Mouse (Mus musculus): ENCODE data around the gene Ell. TPM values are rescaled to one million over a fixed set of nuclear protein-coding genes. Genes with fewer than 3 reads are reported as not detected.
A peak's percentile ranks its signal among the peaks of the same experiment; 100 is the strongest.

The Ell gene
- polyA plus RNA-seq, 1 experiment from 2014 or later, result 19.2 TPM

DNA sequence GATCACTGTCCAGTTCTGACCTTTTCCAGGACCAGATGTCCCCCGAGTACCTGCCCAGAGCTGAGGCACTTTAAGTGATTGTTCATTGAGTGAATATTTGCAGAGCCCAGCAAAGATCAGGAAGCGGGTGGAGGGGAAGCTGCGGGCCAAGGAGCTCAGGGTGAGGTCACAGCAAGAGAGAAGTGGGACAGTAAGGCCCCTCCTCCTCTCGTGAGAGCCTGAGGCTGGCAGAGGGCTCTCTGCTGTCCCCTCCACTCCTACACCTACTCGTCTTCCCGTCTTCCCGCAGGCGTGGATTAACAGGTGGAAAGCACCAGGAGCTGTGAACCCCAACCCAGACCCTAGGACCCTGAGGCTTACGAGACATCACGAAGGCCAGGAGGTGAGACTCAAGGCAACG lies 77.4 kb downstream of the Ell start:
- 61% methylated on average over 11 of the region's 11 CpGs for WGBS
- H3K4me1 ChIP-seq (ENCODE audit: control insufficient read depth, insufficient read depth, low read length), result peaks cover 2% of the 10 kb centered on the region; the same call in 1 of the 2 replicates

DNA sequence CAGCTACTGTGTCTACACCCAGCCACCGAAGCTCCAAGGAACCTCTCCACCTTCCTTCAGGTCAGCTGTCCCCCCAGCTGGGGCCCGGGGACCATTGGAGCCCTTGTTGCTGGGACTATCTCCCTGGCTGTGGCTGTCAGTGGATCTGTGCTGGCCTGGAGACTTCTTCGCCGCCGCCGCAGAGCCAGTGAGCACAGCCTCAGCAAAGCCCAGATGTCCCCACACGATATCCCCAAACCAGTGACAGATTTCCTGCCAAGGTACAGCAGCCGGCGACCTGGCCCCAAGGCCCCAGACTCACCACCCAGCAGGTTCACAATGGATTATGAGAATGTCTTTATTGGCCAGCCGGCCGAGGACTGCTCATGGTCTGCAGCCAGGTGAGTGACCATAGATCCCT lies 78.7 kb downstream of the Ell start:
- Histone ChIP-seq H3K36me3 (ENCODE audit: control insufficient read depth, insufficient read depth, low read length) (no peaks in the 10 kb centered on the region), H3K9ac (ENCODE audit: low read depth, low read length) (no peak overlapping the region), H3K4me2 (ENCODE audit: low read length) (no peak overlapping the region), H3K4me1 (ENCODE audit: control insufficient read depth, insufficient read depth, low read length) (no peaks in the 10 kb centered on the region), H3K27ac (ENCODE audit: low read length) (no peak overlapping the region), H3K4me3 (ENCODE audit: low read depth, low read length) (no peak overlapping the region), H3K9me3 (replicated peaks; ENCODE audit: control insufficient read depth, low read length, poor library complexity, severe bottlenecking) (no peaks in the 10 kb centered on the region), H3K27me3 (ENCODE audit: control insufficient read depth, insufficient read depth, low read depth, low read length) (no peaks in the 10 kb centered on the region)
- WGBS, result 83% methylated on average over 11 of the region's 11 CpGs
- no peak for ATAC-seq

More for the DNA sequence above, 77.4 kb downstream of the Ell start:
- no peaks in the 10 kb centered on the region for H3K9me3 ChIP-seq (replicated peaks; ENCODE audit: control insufficient read depth, low read length, poor library complexity, severe bottlenecking)
- no peaks in the 10 kb centered on the region for H3K36me3 ChIP-seq (ENCODE audit: control insufficient read depth, insufficient read depth, low read length)
- H3K4me3 ChIP-seq (ENCODE audit: low read depth, low read length), result no peak overlapping the region
- no peak for ATAC-seq
- H3K27ac ChIP-seq (ENCODE audit: low read length), result no peak overlapping the region
- no peaks in the 10 kb centered on the region for H3K27me3 ChIP-seq (ENCODE audit: control insufficient read depth, insufficient read depth, low read depth, low read length)
- H3K9ac ChIP-seq (ENCODE audit: low read depth, low read length), result no peak overlapping the region
- no peak overlapping the region for H3K4me2 ChIP-seq (ENCODE audit: low read length)

DNA sequence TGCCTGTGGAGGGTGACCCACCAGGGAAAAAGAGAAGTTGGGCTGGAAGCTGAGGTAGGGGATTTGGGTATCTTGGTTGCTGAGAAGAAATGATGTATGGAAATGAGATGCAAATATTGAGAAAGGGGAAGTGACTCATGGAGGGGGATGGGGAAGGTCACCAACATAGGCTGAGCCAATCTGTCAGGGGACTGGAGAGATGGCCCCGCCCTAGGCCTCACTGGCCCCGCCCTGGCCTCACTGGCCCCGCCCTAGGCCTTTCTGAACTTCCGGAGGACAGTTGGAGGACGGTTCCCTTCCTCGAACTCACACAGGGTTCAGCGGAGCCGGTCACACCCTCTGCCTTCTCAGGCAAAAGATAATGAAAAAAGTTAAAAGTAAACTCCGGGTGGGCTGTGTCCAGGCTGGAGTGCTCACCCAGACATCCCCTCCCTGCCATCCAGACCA lies 79.7 kb downstream of the Ell start:
- Histone ChIP-seq H3K27me3 (ENCODE audit: control insufficient read depth, insufficient read depth, low read depth, low read length) (no peaks in the 10 kb centered on the region), H3K4me1 (ENCODE audit: control insufficient read depth, insufficient read depth, low read length) (no peaks in the 10 kb centered on the region), H3K9me3 (replicated peaks; ENCODE audit: control insufficient read depth, low read length, poor library complexity, severe bottlenecking) (no peaks in the 10 kb centered on the region), H3K36me3 (ENCODE audit: control insufficient read depth, insufficient read depth, low read length) (no peaks in the 10 kb centered on the region), H3K4me2 (ENCODE audit: low read length) (no peak overlapping the region), H3K9ac (ENCODE audit: low read depth, low read length) (no peak overlapping the region), H3K27ac (ENCODE audit: low read length) (no peak overlapping the region), H3K4me3 (ENCODE audit: low read depth, low read length) (no peak overlapping the region)
- 27% methylated on average over 9 of the region's 9 CpGs for WGBS
- ATAC-seq, result no peak

- no peak overlapping the region for H3K27ac ChIP-seq (ENCODE audit: low read length)
- H3K4me3 ChIP-seq (ENCODE audit: low read depth, low read length), result no peak overlapping the region
- H3K4me1 ChIP-seq (ENCODE audit: control insufficient read depth, insufficient read depth, low read length), result no peaks in the 10 kb centered on the region
- ATAC-seq, result no peak
- no peaks in the 10 kb centered on the region for H3K36me3 ChIP-seq (ENCODE audit: control insufficient read depth, insufficient read depth, low read length)
- H3K9me3 ChIP-seq (replicated peaks; ENCODE audit: control insufficient read depth, low read length, poor library complexity, severe bottlenecking), result no peaks in the 10 kb centered on the region
- no peak overlapping the region for H3K4me2 ChIP-seq (ENCODE audit: low read length)
- H3K9ac ChIP-seq (ENCODE audit: low read depth, low read length), result no peak overlapping the region
- no peaks in the 10 kb centered on the region for H3K27me3 ChIP-seq (ENCODE audit: control insufficient read depth, insufficient read depth, low read depth, low read length)
- 67% methylated on average over 3 of the region's 3 CpGs for WGBS
Measured at GRCm38 (mm10) chr8:70622220-70622619, 83.0 kb downstream of the Ell start.

DNA sequence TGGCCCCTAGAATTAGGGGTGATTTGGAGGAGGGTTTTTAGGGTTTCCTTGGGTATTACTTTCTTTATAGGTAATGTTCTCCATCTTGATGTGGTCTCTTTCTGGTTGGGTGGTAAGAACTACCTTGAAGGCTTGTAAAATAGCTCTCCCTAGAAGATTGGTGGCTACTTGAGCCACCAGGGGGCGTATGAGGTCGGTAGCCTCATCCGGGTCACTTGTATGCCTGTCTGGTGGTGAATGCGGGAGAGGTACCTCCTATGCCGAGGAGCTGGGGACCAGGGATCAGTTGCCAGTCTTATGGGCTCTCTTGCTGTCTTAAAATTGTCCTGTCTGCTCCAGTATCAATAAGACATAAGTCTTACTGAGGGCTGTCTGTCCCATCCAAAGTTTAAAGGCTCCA lies 85.8 kb downstream of the Ell start:
- H3K27me3 ChIP-seq (ENCODE audit: control insufficient read depth, insufficient read depth, low read depth, low read length), result no peaks in the 10 kb centered on the region
- H3K4me1 ChIP-seq (ENCODE audit: control insufficient read depth, insufficient read depth, low read length), result peaks cover 5% of the 10 kb centered on the region; the same call in 1 of the 2 replicates
- H3K4me3 ChIP-seq (ENCODE audit: low read depth, low read length), result no peak overlapping the region
- no peak overlapping the region for H3K4me2 ChIP-seq (ENCODE audit: low read length)
- H3K36me3 ChIP-seq (ENCODE audit: control insufficient read depth, insufficient read depth, low read length), result no peaks in the 10 kb centered on the region
- no peak for ATAC-seq
- WGBS, result 15% methylated on average over 5 of the region's 5 CpGs
- H3K9me3 ChIP-seq (replicated peaks; ENCODE audit: control insufficient read depth, low read length, poor library complexity, severe bottlenecking), result no peaks in the 10 kb centered on the region
- no peak overlapping the region for H3K27ac ChIP-seq (ENCODE audit: low read length)
- H3K9ac ChIP-seq (ENCODE audit: low read depth, low read length), result no peak overlapping the region

DNA sequence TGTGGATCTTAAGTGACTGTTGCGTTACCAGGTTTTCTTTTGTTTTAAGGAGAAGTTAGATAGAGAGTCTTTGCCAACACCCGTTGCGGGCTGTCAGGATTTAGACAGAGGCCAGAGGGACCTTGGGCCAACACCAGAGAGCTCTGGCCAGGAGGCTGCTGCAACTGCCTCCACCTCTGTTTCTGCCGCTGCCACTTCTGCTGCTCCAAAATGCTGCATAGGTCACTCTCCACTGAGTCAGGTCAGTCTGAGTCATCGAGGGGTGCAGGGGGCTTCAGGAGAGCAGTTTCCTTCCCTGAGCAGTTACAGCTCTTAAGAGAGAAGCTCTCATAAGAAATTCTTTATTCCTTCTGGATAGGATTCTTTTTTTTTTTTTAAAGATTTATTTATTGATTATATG lies 87.8 kb downstream of the Ell start:
- Histone ChIP-seq H3K27ac (ENCODE audit: low read length) (no peak overlapping the region), H3K27me3 (ENCODE audit: control insufficient read depth, insufficient read depth, low read depth, low read length) (peaks cover 3% of the 10 kb centered on the region; the same call in 1 of the 2 replicates), H3K9ac (ENCODE audit: low read depth, low read length) (no peak overlapping the region), H3K4me1 (ENCODE audit: control insufficient read depth, insufficient read depth, low read length) (peaks cover 6% of the 10 kb centered on the region; the same call in 1 of the 2 replicates), H3K9me3 (replicated peaks; ENCODE audit: control insufficient read depth, low read length, poor library complexity, severe bottlenecking) (no peaks in the 10 kb centered on the region), H3K4me2 (ENCODE audit: low read length) (no peak overlapping the region), H3K36me3 (ENCODE audit: control insufficient read depth, insufficient read depth, low read length) (no peaks in the 10 kb centered on the region), H3K4me3 (ENCODE audit: low read depth, low read length) (no peak overlapping the region)
- 92% methylated on average over 5 of the region's 5 CpGs for WGBS
- no peak for ATAC-seq

DNA sequence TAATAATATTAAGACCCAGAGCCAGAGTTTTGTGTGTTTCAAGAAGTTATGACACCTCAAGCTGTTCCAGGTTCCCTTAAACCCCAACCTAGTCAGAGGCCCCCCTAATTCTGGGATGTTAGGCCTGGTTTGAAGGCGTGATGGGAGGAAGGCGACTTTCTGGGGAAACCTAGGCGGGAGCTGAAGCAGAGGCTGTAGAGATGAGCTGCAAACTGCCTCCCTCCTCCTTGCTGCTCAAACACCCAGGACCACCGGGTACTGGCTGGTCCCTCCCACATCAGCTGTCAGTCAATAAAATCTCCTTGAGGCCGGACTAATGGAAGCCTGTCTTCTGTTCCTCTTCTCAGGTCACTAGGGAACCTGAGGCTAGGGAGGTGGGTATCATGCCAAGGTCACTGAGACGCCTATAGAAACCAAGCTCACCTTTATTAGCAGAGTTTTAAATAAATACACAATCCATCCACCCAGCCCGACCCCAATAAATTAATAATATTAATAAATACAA lies 89.8 kb downstream of the Ell start:
- 58% methylated on average over 7 of the region's 7 CpGs for WGBS
- peak overlapping the region; percentile 48; the same call in 1 of the 2 replicates for H3K27ac ChIP-seq (ENCODE audit: low read length)

DNA sequence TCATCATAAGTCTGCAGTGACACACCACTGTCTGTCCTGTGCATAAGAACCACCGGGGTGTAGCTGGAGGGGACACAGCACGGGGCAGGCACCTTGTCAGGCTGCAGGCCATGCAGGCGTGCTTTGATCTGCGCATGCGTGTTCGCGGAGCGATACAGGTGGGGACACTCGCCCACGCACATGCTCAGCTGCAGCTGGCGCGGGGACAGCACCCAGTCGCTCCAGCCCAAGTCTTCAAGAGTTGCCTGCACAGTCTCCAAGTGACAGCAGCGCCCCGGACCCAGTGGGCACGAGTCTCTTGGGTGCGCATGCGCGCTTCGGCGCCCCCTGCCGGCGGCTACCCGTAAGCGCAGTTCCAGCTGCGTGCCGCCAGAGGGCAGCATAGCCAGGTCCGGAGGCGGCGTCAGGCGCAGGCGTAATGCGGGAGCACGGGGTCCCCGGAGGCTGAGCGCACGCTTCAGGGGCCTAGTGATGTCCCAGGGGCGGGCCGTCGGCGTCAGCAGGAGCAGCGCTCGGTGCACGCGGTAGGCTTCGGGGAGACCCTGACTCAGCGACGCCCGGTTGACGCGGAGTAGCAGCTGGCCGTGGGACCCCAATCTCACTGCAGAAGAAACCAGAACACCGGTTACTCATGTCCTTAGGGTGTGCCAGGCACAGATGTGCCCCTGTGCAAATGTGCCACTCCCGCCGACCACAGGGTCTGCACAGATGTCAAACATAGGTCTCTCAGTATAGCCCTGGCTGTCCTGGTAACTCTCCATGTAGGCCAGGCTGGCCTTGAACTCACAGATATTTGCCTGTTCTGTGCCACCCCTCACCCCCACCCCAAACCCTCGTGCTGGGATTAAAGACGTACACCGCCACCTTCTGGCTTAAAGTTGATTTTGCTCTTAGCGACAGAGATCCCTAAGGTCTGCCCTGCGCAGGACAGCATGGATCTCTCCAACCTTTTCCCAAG lies 90.6 kb downstream of the Ell start:
- Histone ChIP-seq H3K36me3 (ENCODE audit: control insufficient read depth, insufficient read depth, low read length) (no peaks in the 10 kb centered on the region), H3K27me3 (ENCODE audit: control insufficient read depth, insufficient read depth, low read depth, low read length) (peaks cover 3% of the 10 kb centered on the region; the same call in 1 of the 2 replicates), H3K4me3 (ENCODE audit: low read depth, low read length) (peak overlapping the region; percentile 40), H3K4me1 (ENCODE audit: control insufficient read depth, insufficient read depth, low read length) (peaks cover 6% of the 10 kb centered on the region; the same call in 1 of the 2 replicates), H3K9ac (ENCODE audit: low read depth, low read length) (peak overlapping the region; percentile 59), H3K27ac (ENCODE audit: low read length) (peak overlapping the region; percentile 48), H3K9me3 (replicated peaks; ENCODE audit: control insufficient read depth, low read length, poor library complexity, severe bottlenecking) (no peaks in the 10 kb centered on the region), H3K4me2 (ENCODE audit: low read length) (peak overlapping the region; percentile 77)
- ATAC-seq, result peak; percentile 93
- 1% methylated on average over 60 of the region's 60 CpGs for WGBS

More for the DNA sequence above, 89.8 kb downstream of the Ell start:
- H3K9me3 ChIP-seq (replicated peaks; ENCODE audit: control insufficient read depth, low read length, poor library complexity, severe bottlenecking), result no peaks in the 10 kb centered on the region
- peak overlapping the region; percentile 59 for H3K9ac ChIP-seq (ENCODE audit: low read depth, low read length)
- H3K27me3 ChIP-seq (ENCODE audit: control insufficient read depth, insufficient read depth, low read depth, low read length), result peaks cover 3% of the 10 kb centered on the region; the same call in 1 of the 2 replicates
- no peaks in the 10 kb centered on the region for H3K36me3 ChIP-seq (ENCODE audit: control insufficient read depth, insufficient read depth, low read length)
- H3K4me1 ChIP-seq (ENCODE audit: control insufficient read depth, insufficient read depth, low read length), result peaks cover 6% of the 10 kb centered on the region; the same call in 1 of the 2 replicates
- peak overlapping the region; percentile 40 for H3K4me3 ChIP-seq (ENCODE audit: low read depth, low read length)
- ATAC-seq, result peak; percentile 16
- H3K4me2 ChIP-seq (ENCODE audit: low read length), result peak overlapping the region; percentile 77

Data from midbrain, embryonic 16.5 days (tissue).